Mouse (Mus musculus): ENCODE measurements around the gene Polr2e.

Gene Polr2e

GRCm38 (mm10) chr10:80033511-80034391 lies 5.8 kb downstream of the Polr2e start:
- peak; percentile 61 to 70 for DNase-seq

GRCm38 (mm10) chr10:80032799-80033480 lies 6.7 kb downstream of the Polr2e start:
- peak; percentile 76 to 83 for DNase-seq

DNA sequence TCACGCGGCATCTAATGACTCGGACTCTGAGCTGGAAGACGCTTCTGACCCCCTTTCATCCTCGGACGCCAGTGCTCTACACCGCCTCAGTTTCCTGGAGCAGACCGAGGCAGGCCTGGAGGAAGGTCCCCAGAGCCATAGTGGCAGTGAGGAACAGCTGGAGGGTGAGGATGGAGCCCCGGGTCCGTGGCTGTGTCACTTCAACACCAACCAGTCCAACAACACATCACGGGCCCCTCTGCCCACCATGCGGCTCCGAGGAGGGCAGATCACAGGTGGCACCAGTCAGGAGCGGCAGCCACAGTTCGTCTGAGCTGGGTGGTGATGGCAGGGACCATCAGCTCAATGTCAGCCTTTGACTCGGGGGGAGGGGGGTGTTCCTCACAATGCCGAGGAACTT lies 8.9 kb downstream of the Polr2e start:
- no peak for DNase-seq

- no peak for DNase-seq
Measured at GRCm38 (mm10) chr10:80030191-80030590, 9.4 kb downstream of the Polr2e start.

DNA sequence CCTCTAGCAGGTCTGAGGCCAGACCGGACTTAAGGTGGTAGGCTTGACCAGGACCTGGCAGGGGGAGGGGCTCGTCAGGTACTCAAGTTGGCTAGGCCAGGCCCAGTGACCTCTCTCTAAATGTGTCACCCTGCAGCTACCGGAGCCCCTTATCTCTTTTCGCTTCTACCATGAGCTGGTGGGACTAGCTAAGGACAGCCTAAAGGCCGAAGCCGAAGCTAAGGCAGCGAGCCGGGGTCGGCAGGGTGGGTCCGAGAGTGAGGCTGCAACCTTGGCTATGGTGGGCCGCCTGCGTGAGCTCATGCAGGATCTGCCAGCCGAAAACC lies 11.1 kb downstream of the Polr2e start:
- DNase-seq, result no peak

DNA sequence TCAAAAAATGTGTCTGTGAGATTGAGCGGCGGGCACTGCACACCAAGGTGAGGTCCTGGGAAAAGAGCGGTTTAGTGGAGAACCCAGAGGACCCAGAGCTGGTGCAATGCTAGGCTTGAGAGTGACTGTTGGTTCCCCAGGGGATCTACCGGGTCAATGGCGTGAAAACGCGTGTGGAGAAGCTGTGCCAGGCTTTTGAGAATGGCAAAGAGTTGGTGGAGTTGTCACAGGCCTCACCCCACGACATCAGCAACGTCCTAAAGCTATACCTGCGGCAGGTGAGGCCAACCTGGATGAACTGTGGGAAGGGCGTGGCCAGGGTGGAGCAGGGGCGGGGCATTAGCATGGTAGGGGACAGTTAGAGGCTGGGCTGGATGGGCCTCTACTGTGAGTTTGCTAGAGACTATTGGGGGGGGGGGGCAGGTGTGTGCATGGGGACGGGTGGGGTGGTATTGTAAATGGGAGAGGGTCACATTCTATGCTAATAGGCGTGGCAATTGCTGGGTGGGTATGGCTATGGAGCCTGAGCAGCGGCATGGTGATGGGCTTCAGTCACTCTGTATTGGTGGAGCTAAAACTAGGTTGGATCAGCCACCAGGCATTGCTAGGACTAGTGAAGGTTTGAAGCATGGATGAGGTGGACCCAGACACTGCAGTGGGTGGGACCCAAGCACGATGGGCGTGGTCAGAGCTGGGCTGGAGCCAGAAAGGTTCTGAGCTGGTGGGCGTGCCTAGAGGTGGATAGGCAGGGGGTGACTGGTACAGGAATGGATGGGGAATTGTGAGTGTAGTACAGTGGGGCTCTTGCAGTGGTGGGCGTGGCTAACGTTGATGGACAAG lies 11.7 kb downstream of the Polr2e start:
- no peak for DNase-seq

- no peak for DNase-seq
Measured at GRCm38 (mm10) chr10:80025889-80026288, 13.7 kb downstream of the Polr2e start.

DNA sequence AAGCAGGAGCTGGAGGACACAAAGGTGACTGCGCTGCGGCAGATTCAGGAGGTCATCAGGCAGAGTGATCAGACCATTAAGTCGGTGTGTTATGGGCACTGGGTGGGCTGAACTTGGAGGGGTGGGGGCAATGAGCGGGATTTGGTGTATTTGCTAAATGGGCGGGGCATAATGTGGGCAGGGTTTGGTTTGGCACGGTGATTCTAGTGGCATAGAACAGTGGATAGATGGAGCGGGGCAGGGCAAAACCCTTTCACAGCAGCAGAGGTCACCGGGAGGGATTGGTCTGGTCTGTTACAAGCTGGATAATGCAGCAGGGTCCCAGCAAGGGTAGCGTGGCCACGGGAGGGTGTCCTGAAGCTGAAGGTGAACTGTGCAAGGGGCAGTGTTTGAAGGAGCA lies 14.1 kb downstream of the Polr2e start:
- no peak for DNase-seq

DNA sequence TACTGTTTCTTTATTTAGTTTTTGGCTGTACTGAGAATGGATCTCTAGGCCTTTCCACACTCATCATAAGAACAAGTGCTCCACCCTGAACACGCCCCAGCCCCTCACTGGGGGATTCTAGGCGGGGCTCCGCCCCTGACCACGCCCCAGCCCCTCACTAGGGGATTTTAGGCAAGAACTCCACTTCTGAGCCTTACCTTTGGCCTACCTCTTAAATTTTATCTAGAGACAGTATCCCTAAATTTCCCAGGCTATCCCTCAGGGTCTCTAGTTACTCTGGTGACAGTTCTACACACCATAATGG lies 14.6 kb downstream of the Polr2e start:
- no peak for DNase-seq

DNA sequence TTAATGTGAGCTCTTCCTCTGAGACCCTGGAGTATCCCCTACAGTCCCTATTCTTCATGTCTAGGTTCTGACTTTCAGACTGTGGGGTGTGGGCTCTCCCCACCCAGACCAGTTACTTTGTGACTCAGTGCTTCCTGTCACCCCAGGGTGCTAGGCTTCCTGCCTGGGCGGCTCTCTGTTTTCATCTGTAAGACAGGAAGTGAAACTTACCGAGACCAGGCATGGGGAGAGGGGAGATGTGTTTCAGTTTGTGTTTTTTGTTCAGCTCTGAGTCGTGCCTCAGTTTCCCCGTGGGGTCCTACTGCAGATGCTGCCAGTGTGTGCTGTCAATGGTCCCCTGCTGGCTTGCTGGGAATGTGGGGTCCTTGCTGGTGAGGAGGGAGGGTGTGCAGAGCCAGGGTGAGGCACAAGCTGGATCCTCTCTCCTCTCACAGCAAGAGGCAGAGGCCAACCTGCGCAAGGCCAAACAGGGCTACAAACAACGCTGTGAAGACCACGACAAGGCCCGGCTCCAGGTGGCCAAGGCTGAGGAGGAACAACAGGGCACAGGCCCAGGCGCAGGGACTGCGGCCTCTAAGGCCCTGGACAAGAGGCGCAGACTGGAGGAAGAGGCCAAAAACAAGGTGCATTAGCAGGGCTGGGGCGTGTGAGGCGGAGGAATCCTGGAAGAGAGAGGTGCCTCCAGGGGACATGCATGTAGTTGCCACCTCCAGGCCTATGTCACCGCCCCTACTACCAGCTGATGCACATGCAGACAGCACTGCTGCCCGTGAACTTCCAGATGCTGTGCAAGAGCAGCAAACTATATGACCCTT lies 15.2 kb downstream of the Polr2e start:
- DNase-seq, result no peak

DNA sequence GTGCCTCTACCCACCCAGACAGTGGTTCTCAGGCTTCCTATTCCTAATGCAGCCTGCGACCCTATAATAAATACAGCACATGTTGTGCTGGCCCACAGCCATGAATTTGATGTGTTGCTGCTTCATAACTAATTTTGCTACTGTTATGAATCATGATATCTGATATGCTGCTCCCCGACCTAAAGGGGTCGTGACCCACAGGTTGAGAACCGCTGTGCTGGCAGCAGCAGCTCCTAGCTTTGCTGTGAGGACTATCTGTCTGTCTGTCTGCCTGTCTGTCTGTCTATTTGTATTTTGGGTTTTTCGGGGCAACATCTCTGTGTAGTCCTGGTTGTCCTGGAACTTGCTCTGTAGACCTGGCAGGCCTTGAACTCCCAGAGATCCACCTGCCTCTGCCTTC lies 15.8 kb downstream of the Polr2e start:
- DNase-seq, result no peak

DNA sequence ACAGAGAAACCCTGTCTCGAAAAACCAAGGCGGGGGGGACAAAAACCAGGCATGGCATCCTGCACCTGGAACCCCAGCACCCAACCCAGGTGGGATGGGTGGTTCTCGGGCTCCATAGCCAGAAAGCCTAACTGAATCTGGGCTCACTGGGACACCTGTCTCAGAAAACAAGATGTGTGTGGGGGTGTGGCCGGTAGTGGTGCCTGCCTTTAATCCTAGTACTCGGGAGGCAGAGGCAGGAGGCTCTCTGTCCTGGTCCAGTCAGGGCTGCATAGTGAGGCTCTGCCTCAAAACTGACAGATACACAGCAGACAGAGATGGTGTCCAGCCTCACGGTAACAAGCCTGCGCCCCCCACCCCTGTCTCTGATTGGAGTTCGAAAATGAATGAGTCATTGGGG lies 16.8 kb downstream of the Polr2e start:
- no peak for DNase-seq

DNA sequence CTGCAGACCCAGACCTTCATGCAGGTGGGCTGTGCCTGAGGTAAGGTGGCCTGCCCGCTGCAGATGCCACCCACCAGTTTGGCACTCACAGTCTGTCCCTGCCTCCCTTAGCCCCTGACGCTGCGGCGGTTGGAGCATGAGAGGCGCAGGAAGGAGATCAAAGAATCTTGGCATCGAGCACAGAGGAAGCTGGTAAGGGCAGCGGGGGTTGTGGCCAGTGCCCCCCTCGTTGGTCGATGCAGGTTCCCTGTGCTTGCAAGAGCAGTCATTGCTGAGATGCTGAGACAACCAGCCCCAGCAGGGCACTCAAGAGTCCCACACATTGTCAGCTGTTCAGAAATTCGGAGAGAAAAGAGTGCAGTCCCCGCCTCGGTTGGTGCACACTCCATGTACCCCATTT lies 17.4 kb downstream of the Polr2e start:
- DNase-seq, result no peak

DNA sequence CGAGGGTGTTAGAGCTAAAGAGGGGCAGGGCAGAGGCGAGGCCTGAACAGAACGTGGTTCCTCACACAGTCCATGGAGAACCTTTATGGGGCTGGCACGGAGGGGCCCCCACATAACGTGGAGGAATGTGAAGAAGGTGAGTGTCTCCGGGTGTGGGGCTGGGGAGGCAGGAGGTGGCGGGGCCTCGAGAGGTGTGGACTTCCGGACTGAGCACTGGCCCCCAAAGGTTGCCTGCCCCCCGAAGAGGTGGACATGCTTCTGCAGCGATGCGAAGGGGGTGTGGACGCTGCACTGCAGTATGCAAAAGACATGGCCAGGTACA lies 18.3 kb downstream of the Polr2e start:
- DNase-seq, result no peak

DNA sequence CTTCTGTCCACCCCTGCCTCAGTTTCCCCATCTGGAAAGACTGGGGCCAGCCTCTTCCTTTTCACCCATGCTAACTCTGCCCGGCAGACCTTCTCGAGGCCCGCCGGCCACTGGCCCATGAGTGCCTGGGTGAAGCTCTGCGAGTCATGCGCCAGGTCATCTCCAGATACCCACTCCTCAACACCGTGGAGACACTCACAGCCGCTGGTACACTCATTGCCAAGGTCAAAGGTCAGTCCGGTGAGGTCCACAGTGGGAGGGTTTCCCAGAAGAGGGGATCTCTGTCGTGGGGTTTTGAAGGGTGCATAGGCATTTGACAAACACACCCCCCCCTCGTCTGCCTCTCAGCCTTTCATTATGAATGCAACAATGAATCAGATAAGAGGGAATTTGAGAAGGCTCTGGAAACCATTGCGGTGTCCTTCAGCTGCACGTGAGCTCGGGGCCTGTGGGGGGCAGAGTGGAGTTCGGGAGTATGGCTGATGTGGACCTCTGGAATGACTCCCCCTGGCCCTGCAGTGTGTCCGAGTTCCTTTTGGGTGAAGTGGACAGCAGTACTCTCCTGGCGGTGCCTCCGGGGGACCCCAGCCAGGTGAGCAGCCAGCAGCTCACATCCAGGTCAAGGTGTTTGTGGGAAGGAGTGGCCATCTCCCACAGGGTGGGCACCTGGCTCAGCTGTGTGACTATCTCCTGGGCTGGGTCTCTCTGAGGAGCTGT lies 18.8 kb downstream of the Polr2e start:
- DNase-seq, result no peak

DNA sequence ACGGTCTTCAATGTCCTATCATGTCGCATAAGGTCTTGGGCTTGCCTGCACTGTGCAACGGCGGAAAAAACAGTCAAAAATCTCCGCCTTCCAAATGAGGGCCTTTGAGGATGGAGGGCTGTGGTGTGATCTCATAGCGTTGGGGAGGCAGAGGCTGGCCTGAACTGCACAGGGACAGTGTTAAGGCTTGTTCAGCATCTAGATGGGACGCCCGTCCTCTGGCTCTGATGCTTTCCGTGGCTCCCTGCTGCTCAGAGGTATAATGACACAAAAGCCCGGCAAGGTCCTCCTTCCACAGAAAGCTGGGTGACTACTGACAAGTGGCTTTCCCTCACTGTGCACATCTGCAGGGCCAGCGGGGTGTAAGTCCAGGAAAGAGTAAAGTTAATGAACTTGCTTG lies 19.4 kb downstream of the Polr2e start:
- no peak for DNase-seq

- no peak for DNase-seq
Measured at GRCm38 (mm10) chr10:80019471-80020131, 20.0 kb downstream of the Polr2e start.

DNA sequence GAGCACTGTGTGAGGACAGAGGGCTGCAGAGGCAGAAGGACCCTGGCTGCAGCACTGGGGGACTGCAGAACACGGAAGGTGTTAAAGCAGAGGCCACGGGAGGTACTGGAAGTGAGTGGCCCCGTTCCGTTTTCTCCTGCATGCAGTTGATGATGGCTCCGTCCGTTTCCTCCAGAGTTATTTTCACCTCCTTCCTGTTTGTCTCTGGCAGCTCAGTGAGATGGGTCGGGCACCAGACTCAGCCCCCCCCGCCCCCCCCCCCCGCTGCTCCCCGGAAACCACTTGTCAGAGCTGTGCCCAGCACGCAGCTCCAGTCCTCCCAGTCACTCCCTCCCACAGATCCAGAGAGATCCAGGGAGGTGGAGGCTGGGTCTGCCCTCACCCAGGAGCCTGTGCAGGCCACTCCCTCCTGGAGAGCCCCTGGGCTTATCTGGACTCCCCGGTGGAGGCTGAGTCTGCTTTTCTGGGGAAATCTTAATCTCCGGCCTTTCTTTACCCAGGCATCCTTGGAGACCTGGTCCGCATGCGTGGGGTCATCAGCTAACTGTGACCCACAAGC lies 20.8 kb downstream of the Polr2e start:
- no peak for DNase-seq

DNA sequence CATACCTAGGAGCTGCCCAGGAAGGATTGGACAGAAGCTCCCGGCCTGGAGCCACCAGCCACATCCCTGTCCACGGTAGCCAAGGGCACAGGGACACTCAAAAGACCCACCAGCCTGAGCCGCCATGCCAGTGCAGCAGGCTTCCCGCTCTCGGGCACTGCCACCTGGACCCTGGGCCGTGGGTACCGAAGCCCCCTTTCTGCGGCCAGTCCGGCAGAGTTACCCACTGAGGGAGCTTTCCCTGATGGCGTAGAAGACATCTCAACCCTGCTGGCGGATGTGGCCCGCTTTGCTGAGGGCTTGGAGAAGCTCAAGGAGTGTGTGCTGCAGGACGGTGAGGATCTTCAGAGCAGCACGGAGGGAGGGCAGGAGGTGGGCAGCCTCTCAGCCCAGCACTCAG lies 21.8 kb downstream of the Polr2e start:
- no peak for DNase-seq

DNA sequence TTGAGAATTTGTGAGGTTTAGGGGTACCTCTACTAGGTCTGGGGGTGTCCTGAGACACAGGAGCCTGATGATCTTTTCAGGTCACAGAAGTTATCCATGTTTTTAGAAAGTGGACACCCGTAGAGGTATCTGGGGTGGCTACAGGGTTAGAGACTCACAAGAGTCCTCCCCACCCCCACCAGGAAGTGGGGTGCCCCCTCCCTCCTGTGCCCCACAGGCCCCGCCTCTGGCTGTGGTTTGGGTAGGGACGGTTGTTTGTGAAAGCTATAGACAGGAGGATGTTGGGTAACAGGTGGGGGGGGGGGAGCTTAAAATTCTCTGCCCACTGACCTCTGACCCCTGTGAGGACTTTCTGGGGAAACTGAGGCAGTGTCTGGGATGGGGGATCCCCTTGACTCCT lies 22.2 kb downstream of the Polr2e start:
- DNase-seq, result no peak

- no peak for DNase-seq
Measured at GRCm38 (mm10) chr10:80016931-80017330, 22.7 kb downstream of the Polr2e start.

GRCm38 (mm10) chr10:80016511-80016910 lies 23.1 kb downstream of the Polr2e start, which contains the start of gene Arhgap45:
TSS of gene Arhgap45 (plus strand) at chr10:80016653.
- no peak for DNase-seq

Measured in kidney, postnatal 25 days (tissue).